Mouse (Mus musculus) liver, embryonic 16.5 days (tissue): ENCODE measurements around the gene Enpep. TPM values are rescaled to one million over a fixed set of nuclear protein-coding genes. Genes with fewer than 3 reads are reported as not detected.

ENCODE experiments used
- ATAC-seq: fragments of 200-750 bp; cut with Nextera tagmentation; 2 replicates; pipeline ENCODE4 v1.8.0; 2017; ENCODE audit warnings: low read depth, mild to moderate bottlenecking, moderate number of reproducible peaks, moderate library complexity
- H3K27ac ChIP-seq: fragments of 300-500 bp; sonication (generic); 2 replicates; pipeline ENCODE4 v1.5.1; 2014; ENCODE audit warnings: mild to moderate bottlenecking, low read length
- H3K27me3 ChIP-seq: fragments of 300-500 bp; sonication (generic); 2 replicates; pipeline ENCODE4 v1.6.1; 2014; ENCODE audit warnings: low read depth, low read length, mixed read lengths; ENCODE audit not compliant: control insufficient read depth, insufficient read depth
- H3K36me3 ChIP-seq: fragments of 300-500 bp; sonication (generic); 2 replicates; pipeline ENCODE4 v1.6.1; 2014; ENCODE audit warnings: mild to moderate bottlenecking; ENCODE audit not compliant: control insufficient read depth, insufficient read depth
- H3K4me1 ChIP-seq: fragments of 300-500 bp; sonication (generic); 2 replicates; pipeline ENCODE4 v1.6.1; 2014; ENCODE audit warnings: low read depth, low read length, mixed read lengths; ENCODE audit not compliant: control insufficient read depth
- H3K4me2 ChIP-seq: fragments of 300-500 bp; sonication (generic); 2 replicates; pipeline ENCODE4 v1.6.1; 2014; ENCODE audit warnings: low read depth, low read length, mixed read lengths
- H3K4me3 ChIP-seq: fragments of 300-500 bp; sonication (generic); 2 replicates; pipeline ENCODE4 v1.5.1; 2014; ENCODE audit warnings: low read depth, mild to moderate bottlenecking, low read length
- H3K9ac ChIP-seq: fragments of 300-500 bp; sonication (generic); 2 replicates; pipeline ENCODE4 v1.6.1; 2014; ENCODE audit warnings: low read depth, low read length
- H3K9me3 ChIP-seq: fragments of 300-500 bp; sonication (generic); replicated peaks from 2 replicates; pipeline ENCODE4 v1.6.1; 2016; ENCODE audit warnings: low read length; ENCODE audit not compliant: control insufficient read depth
- WGBS: fragments of 180-500 bp; shearing (Covaris S2); extraction: QIAGEN DNeasy Blood & Tissue Kit; methylation state at CpG from one replicate; pipeline ENCODE4 v1.1.7; 2014; ENCODE audit not compliant: insufficient replicate concordance; 5-methylcytosine and 5-hydroxymethylcytosine counted together
- polyA plus RNA-seq: library from polyadenylated mRNA; unstranded; fragments of >200 nt; fragmentation: Nextera tagmentation; extraction: Ambion mirVana; gene quantifications from 2 replicates; pipeline ENCODE4 v1.2.1, GENCODE M21; 2015

The Enpep gene
- 5.4 and 6.8 TPM in 2 replicates for polyA plus RNA-seq

DNA sequence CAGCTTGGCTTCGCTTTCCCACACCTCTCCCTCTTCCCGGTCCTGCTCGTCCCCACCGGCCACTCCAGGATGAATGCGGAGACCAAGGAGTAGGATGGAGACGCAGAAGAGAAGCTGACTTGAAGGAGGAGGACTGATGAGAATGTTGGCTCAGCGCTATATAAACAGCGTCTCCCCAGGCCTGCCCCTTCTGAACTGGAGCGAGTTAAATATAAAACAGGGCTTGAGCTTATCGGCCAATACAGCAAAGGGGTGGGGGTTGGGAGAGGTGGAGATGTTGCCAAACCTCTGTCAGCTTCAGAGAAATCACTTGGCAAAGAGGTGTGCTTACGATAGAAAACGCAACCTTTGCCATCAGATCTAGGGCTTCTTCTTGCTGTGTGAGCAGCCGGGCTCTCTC, at the start of gene Enpep:
Gene Enpep, minus strand, starts transcription at position 135 of the 400 bp plus-strand sequence.
- WGBS: 42% methylated on average over 13 of the region's 13 CpGs
- Histone ChIP-seq H3K27me3 (no peaks in the 10 kb centered on the region), H3K4me2 (peak within 1 kb of the TSS; percentile 41), H3K4me1 (no peaks in the 10 kb centered on the region), H3K4me3 (peak within 1 kb of the TSS; percentile 49), H3K9ac (no peak within 1 kb of the TSS), H3K9me3 (no peaks in the 10 kb centered on the region), H3K36me3 (no peaks in the 10 kb centered on the region), H3K27ac (no peak within 1 kb of the TSS)
- ATAC-seq: peak; percentile 84

DNA sequence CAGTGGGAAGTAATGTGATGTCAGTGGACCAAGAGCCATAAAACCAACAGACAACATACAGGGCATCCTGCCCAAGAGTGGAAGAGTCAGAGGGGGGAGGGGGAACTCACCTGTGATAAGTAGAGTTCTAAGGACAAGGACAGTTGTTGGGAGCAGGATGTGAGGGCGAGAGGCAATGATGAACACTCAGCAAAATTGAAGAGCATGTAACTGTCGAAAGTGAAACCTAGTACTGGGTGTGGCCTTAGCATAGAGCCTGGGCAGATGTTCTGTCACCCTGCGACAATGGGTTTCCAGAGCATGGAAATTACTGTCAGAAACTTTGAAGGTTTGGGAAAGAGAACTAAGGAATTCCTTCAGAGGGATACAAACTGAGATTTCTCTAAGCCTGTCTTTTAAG, 46.6 kb upstream of the Enpep start:
- H3K9me3 ChIP-seq: no peaks in the 10 kb centered on the region
- H3K27me3 ChIP-seq: no peaks in the 10 kb centered on the region
- 49% methylated on average over 3 of the region's 3 CpGs for WGBS
- no peak overlapping the region for H3K9ac ChIP-seq
- H3K4me1 ChIP-seq: no peaks in the 10 kb centered on the region
- H3K4me3 ChIP-seq: no peak overlapping the region
- H3K4me2 ChIP-seq: no peak overlapping the region
- H3K36me3 ChIP-seq: no peaks in the 10 kb centered on the region
- H3K27ac ChIP-seq: no peak overlapping the region
- ATAC-seq: no peak

DNA sequence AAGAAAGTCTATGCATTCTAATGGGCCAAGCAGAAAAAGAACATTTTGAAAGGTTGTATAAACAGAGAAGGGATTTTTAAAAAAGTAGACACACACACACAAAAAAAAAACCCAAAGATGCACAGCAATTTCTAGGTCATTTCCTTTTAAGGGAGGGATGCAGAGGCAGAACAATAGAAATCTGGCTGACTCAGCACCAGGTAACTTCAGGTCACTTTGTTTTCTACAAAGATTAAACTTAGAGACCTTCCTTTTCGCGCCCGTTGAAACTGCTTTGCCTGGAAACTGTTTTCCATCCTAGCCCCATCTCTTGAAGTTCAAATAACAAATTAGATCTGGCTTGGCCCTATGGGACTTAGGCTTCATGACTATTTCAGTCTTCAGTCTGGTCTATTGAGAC, 42.6 kb upstream of the Enpep start:
- no peaks in the 10 kb centered on the region for H3K9me3 ChIP-seq
- H3K4me2 ChIP-seq: no peak overlapping the region
- H3K4me1 ChIP-seq: no peaks in the 10 kb centered on the region
- H3K36me3 ChIP-seq: no peaks in the 10 kb centered on the region
- no peak overlapping the region for H3K27ac ChIP-seq
- ATAC-seq: no peak
- WGBS: 81% methylated on average over 3 of the region's 3 CpGs
- no peak overlapping the region for H3K9ac ChIP-seq
- H3K27me3 ChIP-seq: no peaks in the 10 kb centered on the region
- H3K4me3 ChIP-seq: no peak overlapping the region

DNA sequence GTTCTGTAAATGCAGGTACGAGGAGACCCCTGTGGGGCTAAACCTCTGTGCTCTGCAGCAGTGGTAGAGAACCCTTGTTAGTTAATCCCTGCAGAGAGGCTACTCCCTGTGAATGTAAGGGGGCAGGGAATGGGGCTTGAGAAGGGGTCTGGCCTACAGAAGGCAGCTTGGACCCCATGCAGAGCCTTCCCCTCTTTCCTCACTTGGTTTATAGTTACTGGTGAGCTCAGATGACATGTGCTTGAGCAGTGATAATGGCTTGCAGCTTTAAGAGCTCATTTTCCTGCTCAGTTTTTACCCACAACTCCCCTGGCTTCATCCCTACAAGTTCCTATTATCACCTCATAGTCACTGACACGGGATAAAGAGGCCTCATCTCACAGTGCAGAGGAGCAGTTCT, 40.6 kb upstream of the Enpep start:
- Histone ChIP-seq H3K4me3 (no peak overlapping the region), H3K4me2 (no peak overlapping the region), H3K27ac (no peak overlapping the region), H3K27me3 (no peaks in the 10 kb centered on the region), H3K4me1 (no peaks in the 10 kb centered on the region), H3K9me3 (no peaks in the 10 kb centered on the region), H3K36me3 (no peaks in the 10 kb centered on the region), H3K9ac (no peak overlapping the region)
- no peak for ATAC-seq
- 30% methylated on average over 2 of the region's 2 CpGs for WGBS

DNA sequence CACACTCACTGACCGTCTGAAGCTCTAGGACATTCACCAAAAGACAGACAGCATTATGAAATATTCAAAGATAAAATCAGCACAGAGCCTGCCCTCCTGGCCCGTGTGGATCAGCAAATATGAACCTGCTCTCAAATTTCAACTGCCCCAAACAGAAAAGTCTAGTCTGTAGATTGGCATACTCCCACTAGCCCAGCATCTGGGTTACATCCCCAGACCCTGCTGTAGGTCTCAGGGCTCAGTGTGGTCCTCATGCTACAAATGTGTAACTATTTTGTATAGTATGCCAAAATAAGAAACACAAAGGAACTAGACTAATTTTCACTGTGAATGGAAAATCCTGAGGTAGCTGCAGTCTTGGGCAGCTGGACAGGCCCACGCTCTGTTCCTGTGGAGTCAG, 37.0 kb upstream of the Enpep start:
- H3K4me1 ChIP-seq: no peaks in the 10 kb centered on the region
- H3K27ac ChIP-seq: no peak overlapping the region
- H3K4me2 ChIP-seq: no peak overlapping the region
- H3K9me3 ChIP-seq: no peaks in the 10 kb centered on the region
- H3K9ac ChIP-seq: no peak overlapping the region
- no peak overlapping the region for H3K4me3 ChIP-seq
- no peaks in the 10 kb centered on the region for H3K36me3 ChIP-seq
- H3K27me3 ChIP-seq: no peaks in the 10 kb centered on the region
- 57% methylated on average over 3 of the region's 3 CpGs for WGBS
- ATAC-seq: no peak

DNA sequence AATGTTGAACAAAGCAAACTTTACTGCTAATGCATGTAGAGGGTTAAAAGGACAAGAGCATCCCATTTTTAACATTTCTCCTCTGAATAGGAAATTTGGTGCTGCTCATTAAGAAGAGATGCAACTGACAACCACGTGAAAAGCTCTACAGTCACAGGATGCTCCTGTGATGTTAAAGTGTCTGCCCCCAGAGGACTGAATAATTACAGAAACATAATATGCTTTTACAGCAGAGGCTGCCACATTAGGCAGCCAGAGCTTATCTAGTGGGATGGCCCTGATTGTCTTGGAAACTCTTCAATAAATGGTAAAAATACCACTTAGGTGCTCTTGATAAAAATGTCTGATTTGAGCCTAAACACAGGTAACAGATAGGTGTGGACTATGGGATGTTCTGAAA, 33.4 kb upstream of the Enpep start:
- no peak overlapping the region for H3K27ac ChIP-seq
- ATAC-seq: no peak
- H3K27me3 ChIP-seq: no peaks in the 10 kb centered on the region
- no peak overlapping the region for H3K9ac ChIP-seq
- H3K4me3 ChIP-seq: no peak overlapping the region
- no peaks in the 10 kb centered on the region for H3K9me3 ChIP-seq
- WGBS: 57% methylated on average over 1 of the region's 1 CpGs
- no peak overlapping the region for H3K4me2 ChIP-seq
- H3K4me1 ChIP-seq: no peaks in the 10 kb centered on the region
- no peaks in the 10 kb centered on the region for H3K36me3 ChIP-seq

DNA sequence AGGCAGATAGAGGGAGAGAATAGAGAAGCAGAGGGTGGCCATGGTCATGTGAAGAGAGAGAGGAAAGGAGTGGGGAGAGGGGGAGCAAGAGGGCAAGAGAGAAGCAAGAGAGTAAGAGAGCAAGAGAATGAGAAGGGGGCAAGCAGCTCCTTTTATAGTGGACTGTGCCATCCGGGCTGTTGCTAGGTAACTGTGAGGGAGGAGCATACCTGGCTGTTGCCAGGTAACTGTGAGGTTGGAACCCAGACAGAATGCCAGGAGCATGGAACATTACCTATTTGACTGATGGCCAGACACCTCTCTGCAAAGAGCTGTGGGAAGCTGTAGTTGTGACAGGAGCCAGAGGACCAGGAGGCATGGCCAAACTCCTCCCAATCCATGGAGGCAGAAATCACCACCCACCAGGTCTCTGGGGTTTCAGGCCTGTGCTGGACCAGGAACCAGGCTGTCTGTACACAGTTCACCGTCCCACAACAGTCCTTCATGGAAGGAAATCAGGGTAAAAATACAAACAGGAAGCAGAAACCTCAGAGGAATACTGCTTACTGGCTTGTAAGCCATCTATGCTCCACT, 32.4 kb upstream of the Enpep start:
- ATAC-seq: no peak

DNA sequence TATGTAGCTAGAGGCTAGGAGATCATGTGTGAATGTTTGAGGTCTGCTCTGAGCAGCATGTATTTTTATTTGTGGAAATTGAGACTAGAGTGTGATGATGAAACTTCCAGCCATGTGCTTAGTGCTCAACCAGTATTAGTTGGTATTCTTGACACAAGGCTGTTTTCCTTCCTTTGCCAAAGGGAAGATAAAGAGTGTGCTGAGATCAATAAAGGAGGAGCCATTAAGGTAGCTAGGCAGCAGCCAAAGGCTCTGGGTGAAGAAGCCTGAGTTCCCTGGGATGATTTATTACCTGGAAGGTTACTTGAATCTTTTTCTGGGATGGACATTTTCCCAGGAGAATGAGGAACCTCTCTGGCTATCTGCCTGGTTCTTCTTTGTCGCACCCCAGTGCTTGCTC, 30.9 kb upstream of the Enpep start:
- Histone ChIP-seq H3K36me3 (no peaks in the 10 kb centered on the region), H3K9me3 (no peaks in the 10 kb centered on the region), H3K4me2 (no peak overlapping the region), H3K9ac (no peak overlapping the region), H3K27me3 (no peaks in the 10 kb centered on the region), H3K27ac (no peak overlapping the region), H3K4me3 (no peak overlapping the region), H3K4me1 (no peaks in the 10 kb centered on the region)
- no peak for ATAC-seq
- 64% methylated on average over 1 of the region's 1 CpGs for WGBS

More for the DNA sequence above, 32.4 kb upstream of the Enpep start:
- Histone ChIP-seq H3K9me3 (no peaks in the 10 kb centered on the region), H3K4me1 (no peaks in the 10 kb centered on the region), H3K27me3 (no peaks in the 10 kb centered on the region), H3K4me3 (no peak overlapping the region), H3K27ac (no peak overlapping the region), H3K9ac (no peak overlapping the region), H3K4me2 (no peak overlapping the region), H3K36me3 (no peaks in the 10 kb centered on the region)
- WGBS: 49% methylated on average over 2 of the region's 2 CpGs

DNA sequence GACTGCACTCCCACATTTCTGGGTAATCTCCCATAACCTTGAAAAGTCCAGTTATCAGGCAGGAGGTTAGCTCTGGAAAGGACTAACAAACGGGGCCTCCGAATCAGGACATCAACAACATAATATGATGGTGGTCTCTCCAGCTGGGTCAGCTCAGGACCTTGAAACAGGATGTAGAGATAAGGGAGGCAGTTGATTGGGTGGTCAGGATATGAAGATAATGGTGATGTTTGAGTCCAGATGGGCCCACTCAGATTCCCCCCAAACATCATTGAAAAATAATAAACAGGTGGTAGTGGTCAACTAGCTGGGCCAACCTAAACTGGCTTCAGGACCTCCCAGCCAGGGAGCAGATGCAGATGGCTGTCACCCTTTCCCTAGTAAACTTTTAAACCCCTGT, 25.6 kb upstream of the Enpep start:
- H3K27me3 ChIP-seq: no peaks in the 10 kb centered on the region
- no peaks in the 10 kb centered on the region for H3K9me3 ChIP-seq
- no peak overlapping the region for H3K27ac ChIP-seq
- no peak for ATAC-seq
- H3K4me1 ChIP-seq: no peaks in the 10 kb centered on the region
- H3K4me2 ChIP-seq: no peak overlapping the region
- 78% methylated on average over 2 of the region's 2 CpGs for WGBS
- no peaks in the 10 kb centered on the region for H3K36me3 ChIP-seq
- H3K4me3 ChIP-seq: no peak overlapping the region
- no peak overlapping the region for H3K9ac ChIP-seq
